Mouse (Mus musculus): ENCODE measurements at regions not wholly inside any gene's neighbourhood (a gene's known extent, or its start where the extent isn't known, plus 50 kb on each side); places are given as distances from the start of the nearest gene placed in this dataset.
A peak's percentile ranks its signal among the peaks of the same experiment; 100 is the strongest.

- ATAC-seq (replicated peaks; ENCODE audit: poor library complexity), result peak; percentile 94
These were observed 208.2 kb downstream of the Mex3b start for GRCm38 (mm10) chr7:83075159-83075952.

GRCm38 (mm10) chr7:83077035-83077918 is 210.1 kb downstream of the Mex3b start:
- no peak for ATAC-seq (replicated peaks; ENCODE audit: poor library complexity)

- no peak for ATAC-seq (replicated peaks; ENCODE audit: poor library complexity)
These were observed 210.8 kb downstream of the Mex3b start for GRCm38 (mm10) chr7:83077919-83078265.

GRCm38 (mm10) chr7:83078695-83079094 is 211.6 kb downstream of the Mex3b start:
- no peak for ATAC-seq (replicated peaks; ENCODE audit: poor library complexity)

- no peak for ATAC-seq (replicated peaks; ENCODE audit: poor library complexity)
These were observed 212.7 kb downstream of the Mex3b start for GRCm38 (mm10) chr7:83079842-83080241.

GRCm38 (mm10) chr7:83084496-83085082 is 217.5 kb downstream of the Mex3b start:
- ATAC-seq (replicated peaks; ENCODE audit: poor library complexity), result peak; percentile 50

GRCm38 (mm10) chr7:83085547-83086158 is 218.5 kb downstream of the Mex3b start:
- ATAC-seq (replicated peaks; ENCODE audit: poor library complexity), result no peak

- ATAC-seq (replicated peaks; ENCODE audit: poor library complexity), result peak; percentile 44
These were observed 220.3 kb downstream of the Mex3b start for GRCm38 (mm10) chr7:83087408-83087807.

GRCm38 (mm10) chr7:83088125-83088524 is 221.0 kb downstream of the Mex3b start:
- no peak for ATAC-seq (replicated peaks; ENCODE audit: poor library complexity)

GRCm38 (mm10) chr7:83089330-83089982 is 222.3 kb downstream of the Mex3b start:
- peak; percentile 56 for ATAC-seq (replicated peaks; ENCODE audit: poor library complexity)

GRCm38 (mm10) chr7:83093923-83094355 is 226.8 kb downstream of the Mex3b start:
- peak; percentile 74 for ATAC-seq (replicated peaks; ENCODE audit: poor library complexity)

GRCm38 (mm10) chr7:83094899-83095298 is 227.8 kb downstream of the Mex3b start:
- no peak for ATAC-seq (replicated peaks; ENCODE audit: poor library complexity)

GRCm38 (mm10) chr7:83095593-83095992 is 228.5 kb downstream of the Mex3b start:
- no peak for ATAC-seq (replicated peaks; ENCODE audit: poor library complexity)

- no peak for ATAC-seq (replicated peaks; ENCODE audit: poor library complexity)
These were observed 237.3 kb downstream of the Mex3b start for GRCm38 (mm10) chr7:83104426-83104825.

- ATAC-seq (replicated peaks; ENCODE audit: poor library complexity), result no peak
These were observed 238.5 kb downstream of the Mex3b start for GRCm38 (mm10) chr7:83105672-83106071.

GRCm38 (mm10) chr7:83111217-83111823 is 244.2 kb downstream of the Mex3b start:
- ATAC-seq (replicated peaks; ENCODE audit: poor library complexity), result no peak

- 0 out of 2 replicates have a peak, but pooled peaks have one; percentile 37 for ATAC-seq (replicated peaks; ENCODE audit: poor library complexity)
These were observed 249.4 kb downstream of the Mex3b start for GRCm38 (mm10) chr7:83116487-83116886.

GRCm38 (mm10) chr7:83117065-83117464 is 249.9 kb downstream of the Mex3b start:
- ATAC-seq (replicated peaks; ENCODE audit: poor library complexity), result peak; percentile 79

- ATAC-seq (replicated peaks; ENCODE audit: poor library complexity), result no peak
These were observed 259.1 kb downstream of the Mex3b start for GRCm38 (mm10) chr7:83126196-83126595.

GRCm38 (mm10) chr7:83140216-83140615 is 273.1 kb downstream of the Mex3b start:
- ATAC-seq (replicated peaks; ENCODE audit: poor library complexity), result no peak

All from megakaryocyte progenitor cell, adult 5-6 weeks (primary cell).